Mouse (Mus musculus) liver, adult 2 months (tissue): ENCODE measurements around the gene Stx16. TPM values are rescaled to one million over a fixed set of nuclear protein-coding genes. Genes with fewer than 3 reads are reported as not detected.

Experiments
- DNase-seq: peaks from one replicate; pipeline ENCODE4 v3.0.0-alpha.2; 2011; ENCODE audit warnings: low read depth, low spot score; ENCODE audit errors: extremely low read depth
- H3K27ac ChIP-seq: fragments of 200-500 bp; replicated peaks from 2 replicates; pipeline ENCODE4 v1.5.1; 2012; ENCODE audit warnings: low read depth, mild to moderate bottlenecking, control low read depth, inconsistent platforms, low read length; ENCODE audit not compliant: insufficient read depth
- H3K27me3 ChIP-seq: fragments of 200-500 bp; 2 replicates; pipeline ENCODE4 v1.6.1; 2012; ENCODE audit warnings: mild to moderate bottlenecking, moderate library complexity, low read length, inconsistent platforms; ENCODE audit not compliant: control insufficient read depth, insufficient read depth
- H3K36me3 ChIP-seq: fragments of 200-500 bp; 2 replicates; pipeline ENCODE4 v1.6.1; 2012; ENCODE audit warnings: low read length, inconsistent platforms; ENCODE audit not compliant: control insufficient read depth, insufficient read depth
- H3K4me1 ChIP-seq: fragments of 200-500 bp; 2 replicates; pipeline ENCODE4 v1.6.1; 2011; ENCODE audit warnings: low read length; ENCODE audit not compliant: control insufficient read depth, insufficient read depth
- H3K4me3 ChIP-seq: fragments of 200-500 bp; 2 replicates; pipeline ENCODE4 v1.5.1; 2011; ENCODE audit warnings: low read depth, mild to moderate bottlenecking, control low read depth, low read length, moderate library complexity; ENCODE audit not compliant: insufficient read depth
- H3K79me2 ChIP-seq: fragments of 200-500 bp; 2 replicates; pipeline ENCODE4 v1.6.1; 2012; ENCODE audit warnings: inconsistent platforms, mild to moderate bottlenecking, low read length, moderate library complexity; ENCODE audit not compliant: control insufficient read depth, insufficient read depth
- H3K9ac ChIP-seq: fragments of 200-500 bp; 2 replicates; pipeline ENCODE4 v1.6.1; 2012; ENCODE audit warnings: low read depth, mild to moderate bottlenecking, control low read depth, inconsistent platforms, low read length
- CTCF ChIP-seq: fragments of 200-500 bp; IDR thresholded peaks from 2 replicates; pipeline ENCODE4 v1.5.1; 2011; ENCODE audit warnings: low read depth, low read length, control low read depth
- POLR2A ChIP-seq: fragments of 200-500 bp; IDR thresholded peaks from 2 replicates; pipeline ENCODE4 v1.6.1; 2011; ENCODE audit warnings: low read length, control low read depth; ENCODE audit not compliant: insufficient read depth; ENCODE audit errors: extremely low read depth
- WGBS: fragments of 180-500 bp; shearing (Covaris S2); methylation state at CpG from one replicate; pipeline ENCODE4 v1.1.7; 2018; 5-methylcytosine and 5-hydroxymethylcytosine counted together
- polyA plus RNA-seq: library from polyadenylated mRNA; depleted of rRNA; stranded (reverse); fragments of >200 nt; gene quantifications from 2 replicates; pipeline ENCODE4 v1.2.3, GENCODE M21; 2012
- total RNA-seq: library from RNA; depleted of rRNA; stranded (reverse); fragments of >200 nt; gene quantifications from 2 replicates; pipeline ENCODE4 v1.2.3, GENCODE M21; 2014

The Stx16 gene
- total and polyA plus RNA-seq, 2 experiments, result 10.5 to 14.6 TPM

GRCm38 (mm10) chr2:174050339-174050685 is 25.8 kb upstream of the Stx16 start:
- no peak overlapping the region for H3K9ac ChIP-seq
- no peaks in the 10 kb centered on the region for H3K79me2 ChIP-seq
- H3K27me3 ChIP-seq, result no peaks in the 10 kb centered on the region; the same call in 1 of the 2 replicates
- TF ChIP-seq CTCF, result no peak
- TF ChIP-seq POLR2A, result no peak
- H3K4me1 ChIP-seq, result no peaks in the 10 kb centered on the region
- 26% methylated on average over 3 of the region's 3 CpGs for WGBS
- no peak overlapping the region for H3K4me3 ChIP-seq
- DNase-seq, result no peak
- no peak overlapping the region for H3K27ac ChIP-seq
- H3K36me3 ChIP-seq, result no peaks in the 10 kb centered on the region

GRCm38 (mm10) chr2:174051081-174051481 is 25.0 kb upstream of the Stx16 start:
- H3K27ac ChIP-seq, result no peak overlapping the region
- no peak overlapping the region for H3K4me3 ChIP-seq
- DNase-seq, result no peak
- H3K27me3 ChIP-seq, result no peaks in the 10 kb centered on the region; the same call in 1 of the 2 replicates
- H3K36me3 ChIP-seq, result no peaks in the 10 kb centered on the region
- H3K4me1 ChIP-seq, result no peaks in the 10 kb centered on the region
- H3K9ac ChIP-seq, result no peak overlapping the region
- 30% methylated on average over 10 of the region's 10 CpGs for WGBS
- no peaks in the 10 kb centered on the region for H3K79me2 ChIP-seq
- TF ChIP-seq CTCF (no peak), POLR2A (no peak)

GRCm38 (mm10) chr2:174054496-174054895 is 21.6 kb upstream of the Stx16 start:
- Histone ChIP-seq H3K27ac (no peak overlapping the region), H3K79me2 (no peaks in the 10 kb centered on the region), H3K27me3 (no peaks in the 10 kb centered on the region; the same call in 1 of the 2 replicates), H3K36me3 (no peaks in the 10 kb centered on the region), H3K4me1 (no peaks in the 10 kb centered on the region), H3K9ac (no peak overlapping the region), H3K4me3 (no peak overlapping the region)
- WGBS, result 96% methylated on average over 3 of the region's 3 CpGs
- no peak for TF ChIP-seq CTCF
- TF ChIP-seq POLR2A, result no peak
- DNase-seq, result no peak

GRCm38 (mm10) chr2:174057730-174058129 is 18.4 kb upstream of the Stx16 start:
- no peaks in the 10 kb centered on the region for H3K4me1 ChIP-seq

GRCm38 (mm10) chr2:174058316-174058939 is 17.7 kb upstream of the Stx16 start:
- no peaks in the 10 kb centered on the region for H3K36me3 ChIP-seq
- H3K4me3 ChIP-seq, result no peak overlapping the region
- no peaks in the 10 kb centered on the region for H3K4me1 ChIP-seq
- H3K27me3 ChIP-seq, result no peaks in the 10 kb centered on the region
- no peak for DNase-seq
- no peaks in the 10 kb centered on the region for H3K79me2 ChIP-seq
- no peak overlapping the region for H3K9ac ChIP-seq
- no peak overlapping the region for H3K27ac ChIP-seq
- WGBS, result 74% methylated on average over 8 of the region's 8 CpGs
- TF ChIP-seq POLR2A (no peak), CTCF (no peak)

More at GRCm38 (mm10) chr2:174057730-174058129, 18.4 kb upstream of the Stx16 start:
- Histone ChIP-seq H3K27me3 (no peaks in the 10 kb centered on the region), H3K4me3 (no peak overlapping the region), H3K9ac (no peak overlapping the region), H3K36me3 (no peaks in the 10 kb centered on the region), H3K79me2 (no peaks in the 10 kb centered on the region), H3K27ac (no peak overlapping the region)
- TF ChIP-seq CTCF (no peak), POLR2A (no peak)
- WGBS, result 84% methylated on average over 3 of the region's 3 CpGs
- no peak for DNase-seq

GRCm38 (mm10) chr2:174059591-174060385 is 16.3 kb upstream of the Stx16 start:
- H3K4me3 ChIP-seq, result no peak overlapping the region
- no peak for TF ChIP-seq POLR2A
- DNase-seq, result no peak
- no peaks in the 10 kb centered on the region for H3K27me3 ChIP-seq
- WGBS, result 93% methylated on average over 13 of the region's 13 CpGs
- H3K9ac ChIP-seq, result no peak overlapping the region
- no peaks in the 10 kb centered on the region for H3K36me3 ChIP-seq
- no peaks in the 10 kb centered on the region for H3K4me1 ChIP-seq
- no peak overlapping the region for H3K27ac ChIP-seq
- no peaks in the 10 kb centered on the region for H3K79me2 ChIP-seq
